Mouse (Mus musculus): ENCODE measurements around the gene Notch3.
"Not testable (repeated sequence)": the region's sequence is repeated elsewhere in the genome, so short reads cannot be mapped to it uniquely, and the experiment has no call there.

Gene Notch3

DNA sequence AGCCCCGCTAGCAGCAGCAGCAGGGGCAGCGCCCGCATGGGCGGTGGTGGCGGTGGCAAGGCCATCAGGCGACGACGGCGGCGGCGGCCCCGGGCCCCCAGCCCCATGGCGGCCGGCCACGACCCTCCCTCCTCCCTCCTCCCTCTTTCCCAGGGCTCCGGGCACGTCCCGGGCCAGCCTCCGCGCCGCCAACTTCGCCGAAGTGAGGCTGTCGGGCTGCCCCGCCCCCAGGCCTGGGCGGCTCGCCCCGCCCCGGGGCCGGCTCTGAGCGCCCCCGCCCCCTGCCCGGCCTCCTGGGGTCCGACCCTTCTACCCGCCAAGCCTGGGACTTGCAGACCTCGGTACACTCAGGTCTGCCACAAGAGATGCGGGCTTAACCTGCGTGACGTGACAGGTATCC lies at the start of gene Notch3:
Gene Notch3, minus strand, starts transcription at position 166 of the 400 bp plus-strand sequence.
- no peak for DNase-seq (ENCODE audit: low spot score in 2 of 2)

DNA sequence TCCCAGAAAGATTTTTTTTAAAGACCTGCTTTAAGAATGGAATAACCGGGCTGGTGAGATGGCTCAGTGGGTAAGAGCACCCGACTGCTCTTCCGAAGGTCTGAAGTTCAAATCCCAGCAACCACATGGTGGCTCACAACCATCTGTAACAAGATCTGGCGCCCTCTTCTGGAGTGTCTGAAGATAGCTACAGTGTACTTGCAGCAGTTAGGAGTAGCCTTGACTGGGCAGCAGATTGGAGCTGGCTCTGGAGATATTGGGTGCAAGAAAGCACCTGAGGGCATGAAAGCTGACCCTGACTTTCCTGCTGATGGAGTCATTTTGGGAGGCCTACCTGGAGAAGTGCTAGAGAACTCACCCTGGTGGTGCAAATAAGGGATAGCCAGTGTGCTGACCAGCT lies 48.9 kb upstream of the Notch3 start:
- not testable (repeated sequence) for DNase-seq (ENCODE audit: low spot score in 2 of 2)

DNA sequence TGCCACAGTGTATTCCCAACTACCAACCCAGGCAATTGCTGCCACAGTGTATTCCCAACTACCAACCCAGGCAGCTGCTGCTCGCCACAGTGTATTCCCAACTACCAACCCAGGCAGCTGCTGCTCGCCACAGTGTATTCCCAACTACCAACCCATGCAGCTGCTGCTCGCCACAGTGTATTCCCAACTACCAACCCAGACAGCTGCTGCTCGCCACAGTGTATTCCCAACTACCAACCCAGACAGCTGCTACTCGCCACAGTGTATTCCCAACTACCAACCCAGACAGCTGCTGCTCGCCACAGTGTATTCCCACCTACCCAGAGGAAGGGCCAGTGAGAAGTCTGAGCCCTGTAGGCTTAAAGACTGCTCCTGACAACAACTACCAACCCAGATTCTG lies 44.9 kb upstream of the Notch3 start:
- DNase-seq (ENCODE audit: low spot score in 2 of 2): not testable (repeated sequence)

DNA sequence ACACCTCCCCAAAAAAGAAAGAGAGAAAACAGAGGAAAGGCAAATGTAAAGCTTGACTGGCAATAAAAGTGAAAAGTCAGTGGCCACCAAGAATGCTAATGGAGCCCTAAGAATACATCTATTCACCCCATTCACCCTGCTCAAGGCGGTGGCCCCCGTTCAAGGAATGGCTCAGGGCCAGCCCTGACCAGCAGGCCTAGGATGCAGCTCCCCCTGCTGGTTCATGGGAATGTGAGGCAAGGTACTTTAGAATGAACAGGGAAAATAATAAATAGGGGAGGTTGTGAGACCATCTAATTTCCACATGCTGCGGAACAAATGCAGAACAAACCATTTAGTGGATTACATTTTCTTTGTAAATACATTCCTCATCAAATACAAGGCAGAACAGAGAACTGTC lies 43.1 kb upstream of the Notch3 start:
- DNase-seq (ENCODE audit: low spot score in 2 of 2): no peak

DNA sequence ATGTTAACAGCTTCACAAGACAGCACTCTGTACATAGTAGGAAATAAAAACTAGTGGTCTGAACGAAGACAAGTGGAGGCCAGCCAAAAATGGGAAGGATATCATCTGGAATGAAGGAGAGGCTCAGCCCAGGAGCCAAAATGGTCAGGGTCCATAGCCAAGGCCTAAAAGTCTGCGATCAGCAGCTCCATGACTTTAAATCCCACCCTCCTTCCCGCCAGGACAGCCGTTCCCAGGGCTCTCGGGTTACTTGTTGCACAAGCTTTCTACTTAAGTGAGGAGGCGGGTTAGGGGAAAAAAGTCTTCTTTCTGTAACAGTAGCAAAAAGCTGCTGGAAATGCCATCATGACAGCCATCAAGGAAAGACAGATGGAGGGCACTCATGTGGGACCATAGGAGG lies 42.5 kb upstream of the Notch3 start:
- no peak for DNase-seq (ENCODE audit: low spot score in 2 of 2)

DNA sequence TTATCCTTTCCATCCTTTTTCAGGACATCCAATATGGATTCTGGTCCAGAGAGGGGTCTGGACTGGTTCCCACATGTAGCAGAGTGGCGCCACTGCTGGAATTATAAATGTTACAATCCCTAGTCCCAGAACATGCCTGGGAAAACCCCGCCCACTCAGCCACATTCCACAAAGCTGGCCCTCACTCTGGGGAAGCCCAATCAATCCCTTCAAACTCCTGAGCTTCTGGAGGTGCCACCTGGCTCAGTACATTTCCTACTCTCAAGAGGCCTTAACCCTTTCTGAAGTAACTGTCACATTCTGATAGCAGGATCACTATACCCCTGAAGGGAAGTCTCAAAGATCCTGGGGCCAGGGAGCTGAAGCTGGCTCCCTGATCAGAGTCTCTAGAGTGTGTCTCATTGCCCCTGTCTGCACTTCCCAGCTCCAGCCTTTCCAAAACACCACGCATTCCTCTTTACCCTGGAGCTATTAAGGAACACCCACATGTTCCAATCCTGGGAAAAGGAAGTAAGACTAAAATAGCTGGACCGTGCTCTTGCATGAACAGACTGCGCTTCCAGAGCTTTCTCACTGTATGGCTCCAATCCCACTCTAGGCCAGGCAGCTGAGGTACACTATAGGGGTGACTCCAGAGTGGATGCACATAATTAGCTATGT lies 41.1 kb upstream of the Notch3 start:
- peak in 1 of 2 experiments; percentile 41 for DNase-seq (ENCODE audit: low spot score in 2 of 2)

DNA sequence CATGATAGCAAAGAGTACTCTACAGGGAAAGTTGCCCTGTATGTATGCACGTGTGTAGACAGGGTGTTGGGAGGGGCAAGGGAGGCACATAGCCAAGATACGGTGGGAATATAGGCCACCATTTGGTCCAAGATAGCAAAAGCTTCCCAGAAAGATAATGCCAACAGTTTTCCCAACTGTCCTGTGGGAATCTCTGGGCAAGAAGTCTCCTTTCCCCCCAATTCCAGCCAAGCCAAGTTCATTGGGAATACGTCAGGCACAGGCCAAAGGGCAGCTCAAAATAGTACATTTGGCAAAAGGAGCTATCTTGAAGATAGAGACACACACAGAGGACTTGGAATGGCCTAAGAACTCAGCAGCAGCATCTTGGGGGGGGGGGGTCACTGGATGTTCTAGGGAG lies 38.7 kb upstream of the Notch3 start:
- no peak for DNase-seq (ENCODE audit: low spot score in 2 of 2)

DNA sequence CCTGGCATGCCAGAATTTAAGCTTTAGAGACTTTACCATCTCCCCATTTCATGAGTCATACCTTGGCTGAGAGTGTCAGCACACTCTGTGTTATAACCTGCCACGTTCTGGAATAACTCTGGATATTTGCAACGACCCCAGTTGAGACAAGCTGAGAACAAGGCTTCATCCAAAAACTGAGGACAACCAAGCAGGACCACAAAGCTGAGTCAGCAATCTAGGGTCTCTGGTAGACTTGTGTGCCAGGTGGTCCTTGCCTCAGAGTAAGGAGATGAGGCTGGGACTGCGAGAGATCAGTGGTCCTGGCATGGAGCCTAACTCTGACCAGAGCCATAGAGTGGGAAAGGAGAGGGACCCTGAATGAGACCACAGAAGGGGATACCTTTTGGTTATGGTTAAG lies 36.3 kb upstream of the Notch3 start:
- no peak for DNase-seq (ENCODE audit: low spot score in 2 of 2)

DNA sequence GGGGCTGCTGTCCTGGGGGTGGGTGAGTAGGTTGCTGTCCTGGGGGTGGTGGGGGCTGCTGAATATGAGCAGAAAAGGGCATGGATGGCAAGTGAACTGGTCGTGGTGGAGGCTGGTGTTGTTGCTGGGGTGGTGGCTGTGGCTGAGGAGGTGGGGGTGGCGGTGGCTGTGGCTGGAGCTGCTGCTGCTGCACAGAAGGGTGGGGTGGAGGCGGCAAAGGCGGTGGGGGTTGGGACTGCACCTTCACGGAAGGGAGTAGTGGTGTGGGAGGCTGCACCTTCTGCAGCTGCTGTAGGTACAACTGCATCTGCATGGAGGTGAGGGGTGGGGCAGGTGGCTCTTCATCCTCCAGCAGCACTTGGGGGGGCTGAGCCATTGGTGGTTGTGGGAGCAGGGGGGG lies 34.4 kb upstream of the Notch3 start:
- DNase-seq (ENCODE audit: low spot score in 2 of 2): no peak

DNA sequence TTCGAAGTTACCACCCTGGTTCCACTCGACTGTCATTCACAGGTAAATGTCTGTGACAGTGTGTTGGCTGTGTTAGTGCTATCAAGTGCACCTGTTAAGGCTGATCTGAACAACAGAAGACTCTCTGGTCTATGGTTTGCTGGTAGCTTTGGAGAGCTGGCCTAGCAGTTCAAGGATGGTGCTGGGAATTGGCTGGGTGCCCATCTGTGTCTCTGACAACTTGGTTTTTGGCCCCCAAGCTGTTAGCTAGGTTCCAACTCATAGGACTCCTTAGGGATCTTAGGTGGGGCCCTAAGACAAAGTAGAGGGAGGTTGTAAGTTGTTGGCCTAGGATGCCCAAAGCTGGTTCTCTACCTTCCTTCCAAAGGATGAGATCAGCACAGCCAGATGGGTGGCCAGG lies 33.1 kb upstream of the Notch3 start:
- DNase-seq (ENCODE audit: low spot score in 2 of 2): no peak

DNA sequence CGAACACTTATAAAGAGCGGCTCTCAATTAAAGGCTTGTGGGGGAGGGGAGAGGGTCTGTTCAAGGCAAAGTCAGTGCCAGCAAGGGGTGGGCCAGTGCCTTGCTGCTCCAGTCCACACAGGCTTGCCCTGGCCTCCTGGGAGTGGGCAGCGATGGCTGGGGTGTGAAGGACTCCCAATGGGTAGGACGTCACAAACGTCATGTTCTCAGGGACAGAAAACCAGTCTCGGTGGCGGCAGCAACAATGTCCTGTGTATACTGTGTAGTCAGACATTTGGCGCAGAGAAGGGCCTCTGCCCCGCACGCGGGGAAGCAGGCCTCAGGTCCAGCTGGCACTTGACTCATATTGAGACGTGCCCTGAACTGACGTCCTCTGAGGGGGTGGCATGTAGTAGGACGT lies 30.5 kb upstream of the Notch3 start:
- no peak for DNase-seq (ENCODE audit: low spot score in 2 of 2)

DNA sequence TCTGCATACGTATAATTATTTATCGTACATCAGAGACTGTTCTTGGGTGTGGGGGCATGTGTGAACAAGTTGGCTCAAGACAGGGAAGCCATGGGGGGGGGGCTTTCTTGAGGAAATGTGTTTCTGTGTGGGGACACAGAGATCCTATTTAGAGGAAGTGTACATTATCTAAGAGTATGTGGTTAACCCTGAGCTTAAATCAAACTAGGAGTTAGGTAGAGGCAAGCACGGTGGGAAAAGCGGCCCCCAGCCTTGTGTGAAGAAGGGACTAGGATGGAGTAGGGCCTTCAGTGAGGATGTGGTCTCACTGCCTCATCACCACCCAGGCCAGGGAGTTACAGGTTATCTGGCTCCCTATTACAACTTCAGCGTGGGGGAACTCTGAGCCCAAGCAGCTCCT lies 29.1 kb upstream of the Notch3 start:
- no peak for DNase-seq (ENCODE audit: low spot score in 2 of 2)

DNA sequence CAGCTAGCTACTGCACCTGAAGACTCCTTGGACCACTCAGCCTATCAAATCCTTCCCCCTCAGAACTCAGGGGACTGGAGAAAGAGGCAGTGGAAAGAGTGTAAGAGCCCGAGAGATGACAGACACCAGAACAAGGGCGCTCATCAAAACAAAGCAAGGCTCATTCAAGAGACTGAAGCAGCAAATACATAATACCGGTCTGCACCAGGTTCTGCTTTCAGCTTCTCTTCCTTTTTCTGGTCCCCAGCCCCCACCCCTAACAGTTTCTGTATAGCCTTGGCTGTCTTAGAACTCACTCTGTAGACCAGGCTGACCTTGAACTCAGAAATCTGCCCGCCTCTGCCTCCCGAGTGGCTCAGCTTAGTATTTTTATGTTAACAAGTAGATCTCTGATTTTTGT lies 26.4 kb upstream of the Notch3 start:
- no peak for DNase-seq (ENCODE audit: low spot score in 2 of 2)

DNA sequence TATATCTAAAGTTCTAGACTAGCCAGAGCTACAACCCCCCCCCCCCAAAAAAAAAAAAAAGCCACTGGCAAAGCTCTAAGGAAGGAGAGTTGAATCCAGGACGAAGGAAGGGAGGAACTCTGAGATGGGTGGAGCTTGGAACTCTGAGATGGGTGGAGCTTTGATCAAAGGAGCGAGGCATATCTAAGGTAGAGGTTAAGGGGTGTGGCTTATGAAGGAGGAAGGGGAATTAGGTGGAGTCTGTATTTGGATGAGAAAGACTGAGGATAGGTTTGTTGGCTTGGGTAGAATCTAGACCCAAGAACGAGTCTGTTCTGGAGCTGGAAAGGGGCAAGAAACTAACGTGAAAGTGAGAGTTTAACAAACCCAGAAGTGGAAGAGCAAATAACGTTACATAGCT lies 23.2 kb upstream of the Notch3 start:
- no peak for DNase-seq (ENCODE audit: low spot score in 2 of 2)

DNA sequence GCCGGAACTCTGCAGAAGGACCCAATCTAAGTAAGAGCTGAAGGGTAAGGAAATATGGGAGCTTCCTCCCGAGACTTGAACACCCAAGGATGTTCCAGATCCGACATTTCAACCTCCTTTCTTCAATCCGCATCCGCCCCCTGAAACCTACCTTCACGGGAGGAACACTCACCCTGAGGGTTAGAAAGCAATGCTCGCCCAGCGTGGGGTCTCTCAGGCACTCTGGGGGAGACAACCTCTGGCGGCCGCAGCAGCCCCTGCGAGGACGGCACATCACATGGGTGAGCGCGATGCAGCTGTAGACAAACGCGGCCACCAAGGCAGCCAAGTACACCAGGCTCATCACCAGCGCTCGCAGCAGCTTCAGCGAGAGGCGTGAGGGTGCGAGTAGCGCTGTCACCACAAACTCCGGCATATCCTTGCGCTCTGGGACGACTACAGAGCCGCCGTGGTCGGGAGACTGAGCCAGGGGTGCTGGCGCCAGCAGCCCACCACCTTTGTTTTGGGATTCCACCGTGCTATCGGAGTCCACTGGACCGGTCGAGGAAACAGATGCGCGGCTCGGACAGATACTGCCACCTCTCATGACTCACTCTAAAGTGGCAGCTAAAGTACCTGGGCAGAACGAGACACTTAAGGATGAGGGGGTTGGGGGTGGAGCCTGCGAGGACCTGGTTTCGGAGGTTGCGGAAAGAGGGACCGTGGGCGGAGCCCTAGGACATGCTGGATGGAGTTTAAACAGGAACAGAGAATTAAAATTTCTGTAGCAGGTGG lies 22.4 kb upstream of the Notch3 start, which contains the start of gene Ephx3:
Gene Ephx3, minus strand, starts transcription at position 687 of the 774 bp plus-strand sequence.
- no peak for DNase-seq (ENCODE audit: low spot score in 2 of 2)

DNA sequence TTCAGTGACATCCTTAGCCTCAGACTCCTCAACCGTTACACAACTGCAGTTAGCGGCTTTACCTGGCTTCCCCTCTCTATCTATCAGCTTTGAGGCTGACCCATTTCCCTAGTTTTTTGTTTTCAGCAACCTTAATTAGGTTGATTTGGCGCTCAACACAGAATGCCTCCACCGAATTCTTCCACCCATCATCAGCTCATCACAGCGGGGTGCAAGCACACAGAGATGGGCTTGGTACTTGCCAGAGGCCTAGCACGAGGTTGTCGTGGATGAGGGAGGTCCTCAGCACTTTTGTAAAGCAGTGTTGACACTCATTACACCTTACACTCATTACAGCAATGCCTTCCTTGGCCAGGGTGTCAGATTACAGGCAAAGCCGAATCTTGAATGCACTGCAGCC lies 16.4 kb upstream of the Notch3 start:
- DNase-seq (ENCODE audit: low spot score in 2 of 2): no peak

DNA sequence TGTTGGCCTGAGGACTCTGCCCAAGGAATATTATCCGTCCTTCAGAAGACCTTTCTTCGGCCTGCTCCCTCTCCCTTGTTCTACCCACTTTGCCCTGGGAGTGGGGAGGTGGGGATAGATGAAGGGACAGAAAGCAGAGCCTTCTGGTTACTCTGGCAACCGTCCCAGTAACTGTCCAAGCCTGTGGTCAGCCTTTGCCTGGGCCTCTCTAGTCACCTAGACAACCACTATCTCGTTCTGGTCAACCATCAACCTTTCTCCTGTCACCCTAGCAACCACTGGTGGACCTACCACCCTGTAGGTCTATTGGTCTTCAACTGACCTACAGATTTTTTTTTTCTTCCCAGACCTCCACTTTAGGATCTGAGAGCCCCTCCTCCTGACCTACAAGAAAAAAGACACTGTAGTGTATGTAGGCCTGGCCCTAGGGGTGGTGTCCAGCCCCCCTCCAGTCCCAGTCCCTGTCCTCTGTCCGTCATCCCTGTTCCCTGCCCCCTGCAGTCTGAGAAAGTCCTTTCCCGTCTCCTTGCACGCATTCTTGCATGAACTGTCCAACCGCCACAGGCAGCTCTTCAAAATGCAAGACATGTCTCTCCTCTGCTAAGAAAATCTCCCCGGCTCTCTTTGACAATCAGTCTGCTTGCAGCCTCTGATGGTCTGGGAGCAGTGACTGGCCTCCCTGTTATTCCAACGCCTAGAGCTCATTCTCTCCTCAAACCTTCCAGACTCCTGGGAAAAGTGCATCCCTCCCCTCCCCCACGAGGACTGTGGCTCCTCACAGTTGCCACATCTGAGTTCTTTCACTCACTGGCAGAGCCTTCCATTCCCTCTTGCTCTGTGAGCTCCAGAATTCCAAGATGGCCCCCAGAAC lies 13.2 kb upstream of the Notch3 start:
- DNase-seq (ENCODE audit: low spot score in 2 of 2): no peak

DNA sequence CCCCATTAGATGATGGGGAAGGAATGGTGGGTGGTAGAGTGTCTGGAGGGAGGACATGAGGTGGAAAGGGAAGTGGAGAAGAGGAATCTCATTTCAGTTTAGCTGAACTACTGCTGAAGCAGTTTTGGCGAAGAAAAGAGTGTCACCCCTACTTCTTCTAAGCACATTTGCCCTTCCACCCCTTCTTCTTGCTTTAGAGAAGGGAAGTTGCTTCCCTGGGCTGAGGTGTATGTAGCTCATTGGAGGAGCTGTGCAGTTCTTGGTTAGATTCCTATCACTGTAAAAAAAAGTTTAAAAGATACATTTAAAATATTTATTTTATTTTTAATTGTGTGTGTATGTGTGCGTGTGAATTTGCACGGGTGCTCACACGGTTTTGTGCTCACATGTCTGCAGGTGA lies 10.3 kb upstream of the Notch3 start:
- DNase-seq (ENCODE audit: low spot score in 2 of 2): no peak

DNA sequence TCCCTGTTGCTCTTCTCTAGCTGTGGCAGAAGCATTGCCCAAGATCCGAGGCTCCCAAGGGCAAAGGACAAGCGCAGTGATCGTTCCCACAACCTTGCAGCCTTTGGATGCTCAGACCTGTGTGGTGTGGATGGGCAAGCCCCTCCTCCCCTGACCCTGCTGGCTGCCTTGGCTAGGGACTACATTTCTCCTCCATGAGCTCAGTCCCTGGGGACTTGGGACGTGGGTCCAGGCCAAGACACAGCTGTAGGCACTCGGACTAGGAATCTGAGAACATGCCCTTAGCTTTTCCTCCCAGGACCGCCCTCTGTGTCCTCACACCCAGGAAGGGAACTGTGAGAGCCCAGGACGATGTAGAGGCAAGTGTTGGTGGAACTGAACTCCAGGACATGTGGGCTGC lies 6.5 kb upstream of the Notch3 start:
- DNase-seq (ENCODE audit: low spot score in 2 of 2): no peak

DNA sequence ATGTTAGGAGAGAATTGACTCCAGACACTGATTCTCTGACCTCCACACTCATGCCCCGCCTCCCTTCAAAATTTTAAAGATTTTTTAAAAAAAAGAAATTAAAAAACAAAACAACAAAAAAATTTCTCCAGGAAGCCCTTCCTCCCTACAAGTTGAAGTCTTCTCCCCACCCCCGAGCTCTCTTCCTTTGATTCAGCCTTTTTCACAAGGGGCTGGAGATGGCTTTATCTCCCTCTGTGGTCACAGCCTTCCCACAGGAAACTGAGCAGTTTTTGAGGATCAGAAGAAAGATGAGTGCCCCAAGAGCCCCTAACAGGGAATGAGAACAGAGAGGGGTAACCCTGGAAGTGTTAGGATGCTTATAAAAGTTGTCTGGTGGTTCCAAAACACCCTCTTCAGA lies 5.8 kb upstream of the Notch3 start:
- no peak for DNase-seq (ENCODE audit: low spot score in 2 of 2)

DNA sequence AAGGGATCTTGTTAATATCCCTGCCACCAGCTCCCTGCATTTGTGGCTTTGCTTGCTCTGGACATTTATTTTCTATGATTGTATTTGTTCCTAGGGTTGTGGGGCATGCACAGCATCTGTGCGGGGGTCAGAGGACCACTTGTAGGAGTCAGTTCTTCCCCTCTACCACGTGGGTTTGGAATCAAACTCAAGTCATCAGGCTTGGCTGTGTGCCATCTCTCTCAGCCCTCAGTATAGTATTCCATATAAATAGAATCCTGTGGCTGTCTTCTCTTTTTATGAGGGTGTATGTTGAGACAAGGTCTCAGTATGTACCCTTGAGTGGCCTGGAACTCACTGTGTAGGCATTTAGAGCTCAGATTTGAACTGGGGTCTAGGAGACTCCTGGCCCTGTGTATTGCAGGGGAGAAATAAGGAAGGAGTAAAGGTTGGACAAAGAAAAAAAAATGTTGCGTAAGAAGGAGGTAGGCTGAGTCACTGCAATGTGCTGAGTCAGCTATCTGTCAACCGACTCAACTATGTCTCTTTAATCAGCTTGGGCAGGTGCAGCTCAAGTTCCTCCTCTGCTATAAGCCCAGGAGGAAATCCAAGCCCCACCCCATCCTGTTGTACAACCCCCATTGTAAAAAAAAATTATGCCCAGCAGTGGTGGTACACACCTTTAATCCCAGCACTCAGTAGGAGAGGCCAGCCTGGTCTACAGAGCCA lies 3.0 kb upstream of the Notch3 start:
- DNase-seq (ENCODE audit: low spot score in 2 of 2): no peak

Measured in right cerebral cortex, postnatal 36 days (tissue).